Mouse (Mus musculus): ENCODE results near the gene Cacna1d.

Cacna1d gene

GRCm38 (mm10) chr14:30458820-30459219 is 32.4 kb downstream of the Cacna1d start:
- DNase-seq (ENCODE audit: low spot score in 2 of 2) = no peak

GRCm38 (mm10) chr14:30457897-30458296 is 33.4 kb downstream of the Cacna1d start:
- DNase-seq (ENCODE audit: low spot score in 2 of 2) = peak; percentile 21 to 28

- DNase-seq (ENCODE audit: low spot score in 2 of 2) = peak in 1 of 2 experiments; percentile 19
Measured at GRCm38 (mm10) chr14:30457436-30457835, 33.8 kb downstream of the Cacna1d start.

- no peak for DNase-seq (ENCODE audit: low spot score in 2 of 2)
Measured at GRCm38 (mm10) chr14:30455801-30456595, 35.3 kb downstream of the Cacna1d start.

- DNase-seq (ENCODE audit: low spot score in 2 of 2) = no peak
Measured at GRCm38 (mm10) chr14:30439915-30440314, 51.3 kb downstream of the Cacna1d start.

GRCm38 (mm10) chr14:30435316-30435715 is 55.9 kb downstream of the Cacna1d start:
- DNase-seq (ENCODE audit: low spot score in 2 of 2) = no peak

GRCm38 (mm10) chr14:30430446-30430845 is 60.8 kb downstream of the Cacna1d start:
- no peak for DNase-seq (ENCODE audit: low spot score in 2 of 2)

GRCm38 (mm10) chr14:30430026-30430425 is 61.2 kb downstream of the Cacna1d start:
- DNase-seq (ENCODE audit: low spot score in 2 of 2) = no peak

- DNase-seq (ENCODE audit: low spot score in 2 of 2) = no peak
Measured at GRCm38 (mm10) chr14:30429606-30430005, 61.6 kb downstream of the Cacna1d start.

- DNase-seq (ENCODE audit: low spot score in 2 of 2) = no peak
Measured at GRCm38 (mm10) chr14:30428757-30429156, 62.5 kb downstream of the Cacna1d start.

GRCm38 (mm10) chr14:30425876-30426275 is 65.4 kb downstream of the Cacna1d start:
- no peak for DNase-seq (ENCODE audit: low spot score in 2 of 2)

- no peak for DNase-seq (ENCODE audit: low spot score in 2 of 2)
Measured at GRCm38 (mm10) chr14:30425175-30425574, 66.1 kb downstream of the Cacna1d start.

GRCm38 (mm10) chr14:30424638-30425037 is 66.6 kb downstream of the Cacna1d start:
- no peak for DNase-seq (ENCODE audit: low spot score in 2 of 2)

- no peak for DNase-seq (ENCODE audit: low spot score in 2 of 2)
Measured at GRCm38 (mm10) chr14:30422376-30423140, 68.7 kb downstream of the Cacna1d start.

GRCm38 (mm10) chr14:30419458-30419857 is 71.8 kb downstream of the Cacna1d start:
- DNase-seq (ENCODE audit: low spot score in 2 of 2) = no peak

- no peak for DNase-seq (ENCODE audit: low spot score in 2 of 2)
Measured at GRCm38 (mm10) chr14:30419046-30419445, 72.2 kb downstream of the Cacna1d start.

- DNase-seq (ENCODE audit: low spot score in 2 of 2) = no peak
Measured at GRCm38 (mm10) chr14:30415830-30416229, 75.4 kb downstream of the Cacna1d start.

GRCm38 (mm10) chr14:30414131-30414530 is 77.1 kb downstream of the Cacna1d start:
- no peak for DNase-seq (ENCODE audit: low spot score in 2 of 2)

GRCm38 (mm10) chr14:30409331-30409730 is 81.9 kb downstream of the Cacna1d start:
- no peak for DNase-seq (ENCODE audit: low spot score in 2 of 2)

- no peak for DNase-seq (ENCODE audit: low spot score in 2 of 2)
Measured at GRCm38 (mm10) chr14:30405456-30406225, 85.6 kb downstream of the Cacna1d start.

- no peak for DNase-seq (ENCODE audit: low spot score in 2 of 2)
Measured at GRCm38 (mm10) chr14:30378306-30378705, 112.9 kb downstream of the Cacna1d start.

- no peak for DNase-seq (ENCODE audit: low spot score in 2 of 2)
Measured at GRCm38 (mm10) chr14:30372878-30373277, 118.4 kb downstream of the Cacna1d start.

Measured in frontal cortex, postnatal 14 days (tissue).